Mouse (Mus musculus): ENCODE results near the gene Aass. TPM values are rescaled to one million over a fixed set of nuclear protein-coding genes. Genes with fewer than 3 reads are reported as not detected.
"Not testable (repeated sequence)": the region's sequence is repeated elsewhere in the genome, so short reads cannot be mapped to it uniquely, and the experiment has no call there.

Gene Aass
- polyA plus RNA-seq (2015; fragmentation: Nextera tagmentation; extraction: Ambion mirVana) = 0.90 and 1.1 TPM in 2 replicates

DNA sequence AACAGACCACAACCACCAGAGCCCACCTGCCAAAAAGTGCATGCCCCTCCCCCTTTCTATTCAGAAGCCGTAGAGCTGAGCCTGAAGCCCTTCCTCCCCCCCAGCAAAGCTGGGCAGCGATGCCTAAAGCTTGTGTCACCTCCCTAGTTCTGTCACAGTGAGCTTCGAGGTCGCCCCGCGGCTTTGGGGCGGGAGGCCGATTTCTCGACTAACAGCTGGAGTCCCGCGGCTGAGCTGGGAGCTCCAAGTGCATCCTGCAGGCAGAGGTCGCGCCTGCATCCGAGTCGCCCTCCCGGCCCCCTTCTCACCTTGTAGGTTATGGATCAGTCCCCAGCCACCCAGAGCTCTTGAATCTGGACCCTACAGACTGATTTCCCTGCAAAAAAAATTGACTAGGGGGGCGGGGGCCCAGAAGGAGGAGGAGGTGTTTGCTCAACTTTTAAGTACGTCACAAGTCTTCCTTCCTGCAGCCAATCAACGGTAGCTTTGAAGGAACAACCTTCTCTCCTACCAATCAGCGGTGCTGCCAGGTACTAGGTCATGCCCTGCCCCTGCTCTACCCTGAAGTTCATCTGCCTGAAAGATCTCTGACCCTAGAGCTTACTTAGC is at the start of gene Aass:
TSS of gene Aass (minus strand) at position 414 of the 609 bp plus-strand sequence.
- WGBS = under 1% methylated on average over 20 of the region's 20 CpGs
- Histone ChIP-seq H3K9me3 (replicated peaks) (no peaks in the 10 kb centered on the region), H3K27me3 (0 out of 2 replicates have a peak, but pooled peaks cover 5% of the 10 kb centered on the region), H3K27ac (no peak within 1 kb of the TSS), H3K4me1 (peaks cover 11% of the 10 kb centered on the region), H3K36me3 (ENCODE audit: poor library complexity, severe bottlenecking) (no peaks in the 10 kb centered on the region), H3K4me3 (peak within 1 kb of the TSS; percentile 44), H3K9ac (peak within 1 kb of the TSS; percentile 36; the same call in 1 of the 2 replicates), H3K4me2 (peak within 1 kb of the TSS; percentile 73)
- ATAC-seq = peak; percentile 85

DNA sequence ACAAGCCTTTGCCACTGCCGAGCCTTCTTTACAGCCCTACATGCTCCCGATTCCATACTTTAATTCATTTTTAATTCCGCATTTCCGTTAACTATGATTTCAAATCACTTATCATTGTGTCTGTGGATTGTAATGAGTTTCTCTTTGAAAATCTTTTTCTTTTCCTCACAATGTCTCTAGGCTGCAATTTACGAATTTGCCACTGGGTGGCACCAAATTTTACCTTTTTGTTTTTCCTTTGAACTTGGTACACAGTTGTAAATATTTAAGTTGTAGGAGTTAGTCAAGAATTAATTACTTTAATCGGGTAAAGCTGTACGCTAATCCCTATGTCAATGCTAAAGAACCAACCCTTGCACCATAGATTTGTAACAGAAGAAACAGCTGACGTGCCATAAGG is 47.3 kb upstream of the Aass start:
- no peak overlapping the region for H3K4me2 ChIP-seq
- no peaks in the 10 kb centered on the region for H3K36me3 ChIP-seq (ENCODE audit: poor library complexity, severe bottlenecking)
- H3K4me1 ChIP-seq = no peaks in the 10 kb centered on the region
- H3K27ac ChIP-seq = no peak overlapping the region
- no peaks in the 10 kb centered on the region for H3K9me3 ChIP-seq (replicated peaks)
- no peak overlapping the region for H3K9ac ChIP-seq
- H3K27me3 ChIP-seq = peaks cover 4% of the 10 kb centered on the region; the same call in 1 of the 2 replicates
- 0 out of 2 replicates have a peak, but pooled peaks have one; percentile 41 for ATAC-seq
- H3K4me3 ChIP-seq = no peak overlapping the region
- WGBS = 12% methylated on average over 8 of the region's 8 CpGs

DNA sequence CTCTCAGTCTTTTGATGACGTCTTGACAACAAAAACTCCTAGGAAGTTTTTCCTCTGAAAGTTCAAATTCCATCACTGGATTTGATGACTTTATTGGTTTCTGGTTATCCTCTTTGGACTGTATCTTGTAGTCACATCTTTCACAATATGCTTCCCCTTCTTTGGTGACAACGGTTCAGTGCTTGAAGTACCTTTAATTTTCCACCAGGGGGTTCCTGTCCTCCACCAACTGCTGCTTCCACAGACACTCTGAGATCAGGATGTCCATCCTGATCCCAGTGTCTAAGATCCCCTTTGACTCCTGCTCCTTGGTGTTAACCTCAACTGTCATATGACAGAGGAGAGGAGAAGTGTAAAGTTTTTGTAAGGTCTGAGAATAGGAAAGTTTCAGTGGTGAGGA is 31.0 kb upstream of the Aass start:
- H3K4me1 ChIP-seq = not testable (repeated sequence)
- WGBS = 39% methylated on average over 2 of the region's 2 CpGs

DNA sequence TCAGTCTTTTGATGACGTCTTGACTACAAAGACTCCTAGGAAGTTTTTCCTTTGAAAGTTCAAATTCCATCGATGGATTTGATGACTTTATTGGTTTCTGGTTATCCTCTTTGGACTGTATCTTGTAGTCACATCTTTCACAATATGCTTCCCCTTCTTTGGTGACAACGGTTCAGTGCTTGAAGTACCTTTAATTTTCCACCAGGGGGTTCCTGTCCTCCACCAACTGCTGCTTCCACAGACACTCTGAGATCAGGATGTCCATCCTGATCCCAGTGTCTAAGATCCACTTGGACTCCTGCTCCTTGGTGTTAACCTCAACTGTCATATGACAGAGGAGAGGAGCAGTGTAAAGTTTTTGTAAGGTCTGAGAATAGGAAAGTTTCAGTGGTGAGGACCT is 23.6 kb upstream of the Aass start:
- H3K4me1 ChIP-seq; H3K36me3 ChIP-seq (ENCODE audit: poor library complexity, severe bottlenecking); H3K27me3 ChIP-seq; H3K27ac ChIP-seq; H3K4me3 ChIP-seq; H3K4me2 ChIP-seq; ATAC-seq; H3K9ac ChIP-seq; H3K9me3 ChIP-seq (replicated peaks): not testable (repeated sequence)
- WGBS = 54% methylated on average over 3 of the region's 3 CpGs

More for the DNA sequence above, 31.0 kb upstream of the Aass start:
- H3K4me3 ChIP-seq; ATAC-seq; H3K27ac ChIP-seq; H3K27me3 ChIP-seq; H3K9me3 ChIP-seq (replicated peaks); H3K4me2 ChIP-seq; H3K9ac ChIP-seq; H3K36me3 ChIP-seq (ENCODE audit: poor library complexity, severe bottlenecking): not testable (repeated sequence)

DNA sequence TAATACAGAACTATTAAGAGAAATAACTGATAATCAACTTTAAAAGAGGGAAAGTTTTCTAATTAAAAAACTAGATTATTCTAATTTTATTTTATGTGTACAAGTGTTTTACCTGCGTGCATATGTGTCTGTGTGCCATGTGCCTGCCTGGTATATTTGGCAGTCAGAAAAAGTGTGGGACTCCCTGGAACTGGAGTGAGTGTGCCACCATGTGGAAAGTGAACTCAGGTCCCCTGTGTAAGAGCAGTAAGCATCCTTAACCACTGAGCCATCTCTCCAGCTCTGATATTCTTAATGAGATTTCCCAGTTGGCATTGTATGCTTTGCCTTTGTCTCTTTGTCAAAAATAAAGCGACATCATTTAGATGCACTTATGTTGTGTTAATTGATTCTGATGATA is 20.3 kb upstream of the Aass start:
- H3K27me3 ChIP-seq = no peaks in the 10 kb centered on the region
- no peak overlapping the region for H3K4me2 ChIP-seq
- no peak for ATAC-seq
- WGBS = 88% methylated on average over 2 of the region's 2 CpGs
- no peaks in the 10 kb centered on the region for H3K36me3 ChIP-seq (ENCODE audit: poor library complexity, severe bottlenecking)
- no peak overlapping the region for H3K9ac ChIP-seq
- H3K27ac ChIP-seq = no peak overlapping the region
- no peaks in the 10 kb centered on the region for H3K9me3 ChIP-seq (replicated peaks)
- H3K4me1 ChIP-seq = no peaks in the 10 kb centered on the region
- H3K4me3 ChIP-seq = no peak overlapping the region

DNA sequence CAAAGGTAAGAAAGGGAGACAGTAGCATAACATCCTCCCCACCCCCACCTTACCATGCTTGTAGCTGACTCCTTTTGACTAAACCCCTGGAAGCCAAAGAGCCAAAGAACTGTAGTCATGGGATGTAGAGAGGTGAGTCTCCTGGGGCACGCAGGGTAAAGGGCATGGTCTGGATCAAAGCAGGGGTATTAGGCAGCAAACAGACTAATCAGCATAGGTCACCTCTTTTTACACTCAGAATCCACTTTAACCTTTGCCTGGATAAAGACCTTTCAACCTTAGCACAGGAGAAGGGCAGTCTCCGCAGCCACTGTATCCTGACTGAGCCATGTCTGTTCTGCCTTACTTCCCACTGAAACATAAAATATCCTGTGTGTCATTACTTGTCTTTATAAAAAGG is 14.4 kb upstream of the Aass start:
- Histone ChIP-seq H3K4me1 (no peaks in the 10 kb centered on the region), H3K4me3 (no peak overlapping the region), H3K9me3 (replicated peaks) (no peaks in the 10 kb centered on the region), H3K4me2 (no peak overlapping the region), H3K9ac (no peak overlapping the region), H3K27me3 (no peaks in the 10 kb centered on the region), H3K27ac (no peak overlapping the region), H3K36me3 (ENCODE audit: poor library complexity, severe bottlenecking) (no peaks in the 10 kb centered on the region)
- no peak for ATAC-seq
- WGBS = 91% methylated on average over 2 of the region's 2 CpGs

DNA sequence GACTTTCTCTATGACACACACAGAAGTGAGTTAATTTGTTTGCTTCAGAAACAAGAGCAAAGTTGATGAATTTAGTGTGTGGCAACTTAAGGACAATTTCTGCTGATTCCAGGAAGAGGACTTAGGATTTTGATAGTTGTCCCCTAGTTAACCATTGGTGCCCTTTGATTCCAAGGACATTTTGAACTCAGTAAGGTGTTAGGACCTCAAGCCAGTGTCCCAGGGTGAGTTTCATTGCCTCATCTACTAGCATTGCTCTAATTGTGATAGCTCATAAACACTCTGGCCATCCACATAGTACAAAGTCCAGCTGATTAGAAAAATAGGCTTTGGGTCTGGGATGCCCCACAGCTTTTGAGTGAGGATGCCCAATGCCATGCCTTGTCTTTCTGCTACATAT is 11.2 kb upstream of the Aass start:
- H3K4me2 ChIP-seq = no peak overlapping the region
- ATAC-seq = no peak

DNA sequence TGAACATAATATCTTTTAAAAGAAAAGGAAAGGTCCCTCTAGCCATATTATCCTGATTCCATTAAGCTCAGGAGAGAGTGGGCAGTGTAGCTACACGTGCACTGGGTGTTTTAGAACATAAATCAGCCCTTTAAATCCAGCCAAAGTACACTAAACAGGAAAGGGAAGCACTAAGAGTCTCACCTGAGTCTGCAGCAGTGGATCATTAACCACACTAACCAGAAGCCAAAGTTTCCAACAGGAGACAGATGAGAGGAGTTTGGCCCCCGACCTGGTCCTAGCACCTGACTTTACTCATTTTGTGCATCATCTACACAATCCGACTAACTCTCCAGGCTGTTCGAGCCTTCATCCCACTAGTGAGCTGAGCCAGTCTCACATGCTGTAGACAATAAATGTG is 1.8 kb downstream of the Aass start:
- Histone ChIP-seq H3K4me1 (peaks cover 11% of the 10 kb centered on the region), H3K36me3 (ENCODE audit: poor library complexity, severe bottlenecking) (no peaks in the 10 kb centered on the region), H3K27ac (no peak overlapping the region), H3K9ac (no peak overlapping the region), H3K27me3 (0 out of 2 replicates have a peak, but pooled peaks cover 5% of the 10 kb centered on the region), H3K4me2 (no peak overlapping the region), H3K4me3 (no peak overlapping the region), H3K9me3 (replicated peaks) (no peaks in the 10 kb centered on the region)
- no peak for ATAC-seq
- WGBS = 76% methylated on average over 4 of the region's 4 CpGs

More for the DNA sequence above, 11.2 kb upstream of the Aass start:
- no peak overlapping the region for H3K27ac ChIP-seq
- H3K9ac ChIP-seq = no peak overlapping the region
- H3K9me3 ChIP-seq (replicated peaks) = no peaks in the 10 kb centered on the region
- no peaks in the 10 kb centered on the region for H3K27me3 ChIP-seq
- H3K36me3 ChIP-seq (ENCODE audit: poor library complexity, severe bottlenecking) = no peaks in the 10 kb centered on the region
- no peaks in the 10 kb centered on the region for H3K4me1 ChIP-seq
- H3K4me3 ChIP-seq = no peak overlapping the region

DNA sequence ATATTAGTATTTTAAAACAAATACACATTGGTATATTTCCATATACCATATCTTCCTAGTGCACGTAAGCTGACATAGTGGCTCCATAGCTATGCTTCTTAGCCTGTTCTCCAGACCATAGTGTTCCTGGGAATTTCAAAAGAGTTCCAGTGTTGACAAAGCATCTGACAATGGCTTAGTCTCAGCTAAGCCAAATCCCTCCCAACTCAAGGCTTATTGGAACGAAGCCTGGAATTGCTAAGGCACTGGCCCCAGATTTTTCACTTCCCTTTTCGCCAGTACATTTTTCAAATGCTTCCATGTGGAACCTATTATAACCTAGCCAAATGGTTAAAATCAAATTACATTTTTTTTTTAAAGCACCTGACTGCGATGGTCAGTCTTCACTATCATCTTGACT is 3.6 kb downstream of the Aass start:
- Histone ChIP-seq H3K4me3 (no peak overlapping the region), H3K4me2 (no peak overlapping the region), H3K9ac (no peak overlapping the region), H3K36me3 (ENCODE audit: poor library complexity, severe bottlenecking) (no peaks in the 10 kb centered on the region), H3K27ac (no peak overlapping the region), H3K9me3 (replicated peaks) (no peaks in the 10 kb centered on the region), H3K4me1 (peaks cover 11% of the 10 kb centered on the region), H3K27me3 (0 out of 2 replicates have a peak, but pooled peaks cover 5% of the 10 kb centered on the region)
- no peak for ATAC-seq
- 67% methylated on average over 4 of the region's 4 CpGs for WGBS

DNA sequence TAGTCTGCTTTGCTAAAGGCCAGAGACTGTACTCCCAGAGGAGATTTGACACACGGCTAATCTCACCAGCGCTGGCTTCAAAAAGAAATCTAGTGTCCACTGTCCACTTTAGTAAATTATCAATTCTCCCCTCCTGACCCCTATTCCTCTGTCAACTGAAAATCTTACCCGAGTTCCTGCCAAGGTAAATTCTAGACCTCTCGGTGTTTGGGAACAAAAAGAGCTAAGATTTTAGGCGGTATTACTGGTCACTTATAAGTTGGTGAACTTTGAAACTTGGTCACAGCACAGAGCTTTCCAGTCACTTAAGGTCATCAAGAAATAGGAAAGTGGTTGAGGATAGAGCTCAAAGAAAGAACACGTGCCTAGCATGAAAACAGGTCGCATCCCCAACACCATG is 6.1 kb downstream of the Aass start:
- H3K9ac ChIP-seq = no peak overlapping the region
- H3K27me3 ChIP-seq = no peaks in the 10 kb centered on the region
- no peaks in the 10 kb centered on the region for H3K9me3 ChIP-seq (replicated peaks)
- H3K4me3 ChIP-seq = no peak overlapping the region
- no peak overlapping the region for H3K27ac ChIP-seq
- ATAC-seq = no peak
- 87% methylated on average over 7 of the region's 7 CpGs for WGBS
- no peak overlapping the region for H3K4me2 ChIP-seq
- no peaks in the 10 kb centered on the region for H3K4me1 ChIP-seq
- no peaks in the 10 kb centered on the region for H3K36me3 ChIP-seq (ENCODE audit: poor library complexity, severe bottlenecking)

DNA sequence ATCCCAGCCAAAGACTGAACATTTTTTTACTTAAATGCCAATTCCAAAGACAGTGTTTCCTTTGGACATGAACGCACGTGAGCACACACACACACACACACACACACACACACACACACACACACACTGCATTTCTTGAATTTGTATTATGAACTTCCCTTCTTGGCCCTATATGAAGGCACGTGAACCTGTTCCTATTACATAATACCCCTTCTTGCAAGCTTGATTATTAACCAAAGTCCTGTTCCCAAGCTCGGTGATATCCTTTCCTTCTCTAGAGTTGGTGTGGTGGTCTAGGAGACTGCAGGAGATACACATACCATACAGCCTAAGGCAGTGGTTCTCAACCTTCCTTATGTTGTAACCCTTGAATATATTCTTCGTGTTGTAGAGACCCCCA is 7.0 kb downstream of the Aass start:
- no peaks in the 10 kb centered on the region for H3K27me3 ChIP-seq
- H3K4me2 ChIP-seq = no peak overlapping the region
- no peak for ATAC-seq
- H3K36me3 ChIP-seq (ENCODE audit: poor library complexity, severe bottlenecking) = no peaks in the 10 kb centered on the region
- H3K4me3 ChIP-seq = no peak overlapping the region
- no peaks in the 10 kb centered on the region for H3K9me3 ChIP-seq (replicated peaks)
- H3K4me1 ChIP-seq = no peaks in the 10 kb centered on the region
- H3K9ac ChIP-seq = no peak overlapping the region
- H3K27ac ChIP-seq = no peak overlapping the region
- WGBS = 90% methylated on average over 5 of the region's 5 CpGs

DNA sequence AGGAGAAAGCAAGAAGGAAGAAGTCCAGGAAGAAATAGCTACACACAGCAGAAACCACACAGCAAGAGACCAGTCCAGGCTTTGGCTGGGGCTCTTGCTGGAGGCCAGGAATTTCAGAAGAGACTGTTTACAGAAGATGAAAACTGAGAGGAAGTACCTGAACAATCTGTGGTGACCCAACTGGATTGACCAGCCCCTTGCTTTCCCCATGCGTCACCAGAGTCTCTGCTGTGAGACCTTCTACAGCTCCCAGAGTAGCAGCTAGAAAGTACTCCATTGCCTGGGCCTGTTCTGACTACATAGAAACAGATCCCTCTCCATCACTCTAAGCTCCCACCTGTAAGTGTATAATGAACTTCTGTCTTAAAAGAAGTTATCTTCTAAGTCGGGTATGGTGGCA is 8.0 kb downstream of the Aass start:
- Histone ChIP-seq H3K4me3 (no peak overlapping the region), H3K27me3 (no peaks in the 10 kb centered on the region), H3K9me3 (replicated peaks) (no peaks in the 10 kb centered on the region), H3K36me3 (ENCODE audit: poor library complexity, severe bottlenecking) (no peaks in the 10 kb centered on the region), H3K4me2 (no peak overlapping the region), H3K9ac (no peak overlapping the region), H3K27ac (no peak overlapping the region), H3K4me1 (no peaks in the 10 kb centered on the region)
- 85% methylated on average over 2 of the region's 2 CpGs for WGBS
- ATAC-seq = no peak

DNA sequence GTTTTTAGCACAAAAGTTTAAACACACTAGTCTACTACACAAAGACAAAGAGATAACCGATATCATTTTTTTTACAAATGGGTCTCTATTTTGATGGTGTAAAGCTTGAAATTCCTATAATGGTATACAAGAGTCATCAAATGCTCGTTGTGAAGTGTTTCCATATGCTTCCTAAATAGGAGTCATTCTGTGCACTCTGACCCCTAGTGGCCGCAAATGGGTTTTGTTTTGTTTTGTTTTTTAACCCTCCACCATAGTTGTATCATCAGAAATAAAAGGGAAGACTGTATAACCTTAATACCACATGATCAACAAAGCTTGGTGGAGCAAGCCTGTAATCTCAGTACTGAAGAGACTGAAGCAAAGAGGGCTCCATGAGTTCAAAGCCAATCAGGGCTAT is 9.9 kb downstream of the Aass start:
- Histone ChIP-seq H3K4me3 (no peak overlapping the region), H3K27ac (no peak overlapping the region), H3K27me3 (no peaks in the 10 kb centered on the region), H3K4me1 (no peaks in the 10 kb centered on the region), H3K36me3 (ENCODE audit: poor library complexity, severe bottlenecking) (no peaks in the 10 kb centered on the region), H3K9ac (no peak overlapping the region), H3K9me3 (replicated peaks) (no peaks in the 10 kb centered on the region), H3K4me2 (no peak overlapping the region)
- 34% methylated on average over 3 of the region's 3 CpGs for WGBS
- ATAC-seq = no peak
